Mouse (Mus musculus) liver, adult 2 months (tissue): ENCODE data around the gene Zmiz1. TPM values are rescaled to one million over a fixed set of nuclear protein-coding genes. Genes with fewer than 3 reads are reported as not detected.

Source experiments
- DNase-seq: peaks from one replicate; pipeline ENCODE4 v3.0.0-alpha.2; 2011; ENCODE audit warnings: low read depth, low spot score; ENCODE audit errors: extremely low read depth
- H3K27ac ChIP-seq: fragments of 200-500 bp; replicated peaks from 2 replicates; pipeline ENCODE4 v1.5.1; 2012; ENCODE audit warnings: low read depth, mild to moderate bottlenecking, control low read depth, inconsistent platforms, low read length; ENCODE audit not compliant: insufficient read depth
- H3K27me3 ChIP-seq: fragments of 200-500 bp; 2 replicates; pipeline ENCODE4 v1.6.1; 2012; ENCODE audit warnings: mild to moderate bottlenecking, moderate library complexity, low read length, inconsistent platforms; ENCODE audit not compliant: control insufficient read depth, insufficient read depth
- H3K36me3 ChIP-seq: fragments of 200-500 bp; 2 replicates; pipeline ENCODE4 v1.6.1; 2012; ENCODE audit warnings: low read length, inconsistent platforms; ENCODE audit not compliant: control insufficient read depth, insufficient read depth
- H3K4me1 ChIP-seq: fragments of 200-500 bp; 2 replicates; pipeline ENCODE4 v1.6.1; 2011; ENCODE audit warnings: low read length; ENCODE audit not compliant: control insufficient read depth, insufficient read depth
- H3K4me3 ChIP-seq: fragments of 200-500 bp; 2 replicates; pipeline ENCODE4 v1.5.1; 2011; ENCODE audit warnings: low read depth, mild to moderate bottlenecking, control low read depth, low read length, moderate library complexity; ENCODE audit not compliant: insufficient read depth
- H3K79me2 ChIP-seq: fragments of 200-500 bp; 2 replicates; pipeline ENCODE4 v1.6.1; 2012; ENCODE audit warnings: inconsistent platforms, mild to moderate bottlenecking, low read length, moderate library complexity; ENCODE audit not compliant: control insufficient read depth, insufficient read depth
- H3K9ac ChIP-seq: fragments of 200-500 bp; 2 replicates; pipeline ENCODE4 v1.6.1; 2012; ENCODE audit warnings: low read depth, mild to moderate bottlenecking, control low read depth, inconsistent platforms, low read length
- CTCF ChIP-seq: fragments of 200-500 bp; IDR thresholded peaks from 2 replicates; pipeline ENCODE4 v1.5.1; 2011; ENCODE audit warnings: low read depth, low read length, control low read depth
- POLR2A ChIP-seq: fragments of 200-500 bp; IDR thresholded peaks from 2 replicates; pipeline ENCODE4 v1.6.1; 2011; ENCODE audit warnings: low read length, control low read depth; ENCODE audit not compliant: insufficient read depth; ENCODE audit errors: extremely low read depth
- WGBS: fragments of 180-500 bp; shearing (Covaris S2); methylation state at CpG from one replicate; pipeline ENCODE4 v1.1.7; 2018; 5-methylcytosine and 5-hydroxymethylcytosine counted together
- polyA plus RNA-seq: library from polyadenylated mRNA; depleted of rRNA; stranded (reverse); fragments of >200 nt; gene quantifications from 2 replicates; pipeline ENCODE4 v1.2.3, GENCODE M21; 2012
- total RNA-seq: library from RNA; depleted of rRNA; stranded (reverse); fragments of >200 nt; gene quantifications from 2 replicates; pipeline ENCODE4 v1.2.3, GENCODE M21; 2014

Gene Zmiz1
- total and polyA plus RNA-seq, 2 experiments = 5.3 to 10.2 TPM

DNA sequence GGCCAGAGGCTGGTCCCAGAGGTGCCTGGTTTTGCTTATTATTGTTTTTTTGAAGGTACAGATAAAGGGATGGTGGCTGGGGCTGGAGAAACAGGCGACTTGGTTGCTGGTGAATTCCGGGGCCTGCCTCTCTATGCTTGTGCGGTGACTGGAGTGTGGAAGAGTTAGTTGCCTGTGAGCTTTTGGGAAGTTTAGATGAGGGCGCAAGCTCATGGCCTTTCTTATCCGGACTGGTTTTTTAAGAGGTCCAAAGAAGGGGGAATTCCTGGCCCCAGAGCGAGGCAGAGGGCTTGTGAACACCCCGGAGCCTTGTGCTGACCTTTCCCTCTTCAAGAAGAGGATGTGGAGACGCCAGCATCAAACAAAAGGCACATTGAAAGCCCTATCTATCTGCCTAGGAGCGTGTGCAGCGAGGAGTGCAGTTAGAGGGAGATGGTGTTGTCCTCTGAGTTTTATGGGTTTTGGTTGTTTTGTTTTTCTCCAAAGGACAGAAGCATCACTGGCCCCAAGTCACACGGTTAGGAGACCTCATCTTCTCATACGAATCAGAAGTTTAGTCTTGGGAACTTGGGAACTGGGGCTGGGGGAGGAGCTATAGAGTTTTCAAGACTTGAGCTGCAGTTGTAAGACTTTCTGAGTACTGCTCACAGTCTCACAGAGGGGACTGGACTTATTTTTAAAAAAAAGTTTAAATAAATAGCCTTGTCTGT, 2.8 kb downstream of the Zmiz1 start:
- Histone ChIP-seq H3K27ac (peak overlapping the region; percentile 96), H3K4me1 (peaks cover 42% of the 10 kb centered on the region), H3K9ac (peak overlapping the region; percentile 94), H3K79me2 (peaks cover 50% of the 10 kb centered on the region), H3K4me3 (peak overlapping the region; percentile 95), H3K27me3 (no peaks in the 10 kb centered on the region), H3K36me3 (no peaks in the 10 kb centered on the region)
- TF ChIP-seq POLR2A (no peak), CTCF (no peak)
- WGBS = 10% methylated on average over 12 of the region's 12 CpGs
- DNase-seq = no peak

DNA sequence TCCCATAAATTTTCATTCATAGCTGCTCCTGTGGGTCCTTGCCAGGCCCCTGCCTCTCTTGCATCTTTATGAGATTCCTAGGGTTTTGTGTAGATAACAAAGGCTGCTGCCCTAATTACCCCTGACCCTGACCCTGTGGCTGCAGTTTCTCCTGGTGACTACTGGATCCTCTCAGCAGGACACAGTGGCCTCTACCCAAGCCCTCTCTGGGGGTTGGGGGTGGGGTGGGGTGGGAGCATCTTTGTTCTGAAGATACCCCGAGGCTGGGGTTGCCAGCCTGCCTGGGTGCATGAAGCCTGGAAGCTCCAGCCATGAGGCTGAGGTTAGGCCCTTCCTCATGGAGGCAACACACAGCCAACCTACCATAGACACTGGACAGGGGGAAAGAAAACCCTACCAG, 4.0 kb downstream of the Zmiz1 start:
- Histone ChIP-seq H3K9ac (no peak overlapping the region), H3K27me3 (no peaks in the 10 kb centered on the region), H3K36me3 (no peaks in the 10 kb centered on the region), H3K4me3 (no peak overlapping the region), H3K27ac (peak overlapping the region; percentile 16; the same call in 1 of the 2 replicates), H3K79me2 (peaks cover 61% of the 10 kb centered on the region), H3K4me1 (peaks cover 52% of the 10 kb centered on the region)
- WGBS = 7% methylated on average over 1 of the region's 1 CpGs
- TF ChIP-seq CTCF (no peak), POLR2A (no peak)
- no peak for DNase-seq

DNA sequence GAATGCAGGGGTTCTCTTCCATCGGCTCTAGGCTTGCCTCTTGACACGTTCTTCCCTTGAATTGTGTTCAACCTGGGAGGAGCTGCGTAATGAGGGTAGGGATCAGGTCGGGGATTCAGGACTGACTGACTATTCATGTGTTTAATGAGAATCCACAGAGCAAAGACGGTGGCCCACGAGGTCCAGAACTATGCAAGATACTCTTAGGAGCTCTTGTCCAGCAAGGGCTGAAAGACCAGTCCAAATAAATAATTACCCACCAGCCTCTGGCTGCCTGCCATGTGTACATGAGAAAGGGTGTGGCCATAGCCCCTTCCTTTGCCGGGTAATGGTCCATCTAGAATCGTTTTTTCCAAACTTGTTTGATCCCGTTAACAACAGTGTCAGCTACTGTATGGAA, 4.9 kb downstream of the Zmiz1 start:
- 20% methylated on average over 9 of the region's 9 CpGs for WGBS
- Histone ChIP-seq H3K27me3 (no peaks in the 10 kb centered on the region), H3K36me3 (no peaks in the 10 kb centered on the region), H3K4me1 (peaks cover 61% of the 10 kb centered on the region), H3K27ac (peak overlapping the region; percentile 20), H3K79me2 (peaks cover 71% of the 10 kb centered on the region), H3K4me3 (no peak overlapping the region), H3K9ac (no peak overlapping the region)
- DNase-seq = no peak
- TF ChIP-seq POLR2A (no peak), CTCF (no peak)

DNA sequence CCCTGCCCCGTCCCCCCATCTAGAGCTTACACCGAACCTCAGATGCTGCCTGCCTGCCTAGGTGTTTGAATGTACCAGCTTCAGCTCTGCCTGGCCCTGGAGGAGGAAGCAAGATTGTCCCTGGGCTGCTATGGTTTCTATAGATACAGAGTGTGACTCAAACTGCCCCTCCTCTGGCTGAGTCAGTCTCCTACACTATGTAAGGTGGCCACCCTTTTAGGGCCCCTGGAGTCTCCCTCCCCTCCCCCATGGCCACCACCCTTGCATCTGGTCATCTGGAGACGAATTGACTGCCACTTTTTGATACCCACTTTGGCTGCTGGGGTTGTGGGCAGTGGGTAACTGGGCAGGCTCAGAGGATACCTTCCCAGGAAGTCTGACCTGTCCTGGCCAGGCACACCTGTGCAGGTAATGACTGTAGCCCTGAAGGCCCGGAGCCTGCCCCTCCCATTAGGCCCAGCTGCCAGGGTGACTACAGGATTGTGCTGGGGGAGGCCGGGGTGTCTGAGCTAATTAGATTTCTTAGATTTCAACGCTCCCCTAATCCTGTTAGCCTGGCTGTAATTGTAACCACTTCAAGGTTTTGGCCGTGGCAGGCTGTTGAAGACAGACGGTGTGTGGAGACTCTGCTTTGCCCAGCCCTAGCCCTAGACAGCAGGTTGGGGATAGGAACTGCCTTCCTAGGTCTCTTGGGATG, 5.8 kb downstream of the Zmiz1 start:
- TF ChIP-seq CTCF = no peak
- no peak for TF ChIP-seq POLR2A
- no peak for DNase-seq
- peaks cover 67% of the 10 kb centered on the region for H3K4me1 ChIP-seq
- H3K27ac ChIP-seq = peak overlapping the region; percentile 29; the same call in 1 of the 2 replicates
- no peaks in the 10 kb centered on the region for H3K36me3 ChIP-seq
- WGBS = 72% methylated on average over 8 of the region's 8 CpGs
- peaks cover 78% of the 10 kb centered on the region for H3K79me2 ChIP-seq
- no peak overlapping the region for H3K9ac ChIP-seq
- H3K4me3 ChIP-seq = no peak overlapping the region
- H3K27me3 ChIP-seq = no peaks in the 10 kb centered on the region

DNA sequence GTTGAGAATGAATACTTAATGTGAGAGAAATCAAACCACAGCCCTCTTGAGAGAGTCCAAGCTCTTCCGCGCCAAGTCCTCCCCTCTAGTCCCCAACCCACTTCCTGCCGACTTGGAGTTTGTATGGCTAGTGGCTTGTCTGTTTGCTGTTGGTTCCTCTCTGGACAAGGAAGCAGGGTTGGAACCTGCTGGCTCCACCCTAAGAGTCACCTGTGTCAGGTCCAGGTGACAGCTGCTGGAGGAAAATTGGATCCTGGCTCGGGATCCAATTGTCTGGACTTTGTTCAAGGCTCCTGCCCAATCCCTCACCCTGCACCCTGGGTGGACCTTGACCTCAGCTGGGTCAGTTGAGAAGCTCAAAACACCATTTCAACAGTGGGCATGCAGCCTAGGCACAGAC, 7.4 kb downstream of the Zmiz1 start:
- peaks cover 83% of the 10 kb centered on the region for H3K79me2 ChIP-seq
- DNase-seq = peak; percentile 96
- no peaks in the 10 kb centered on the region for H3K27me3 ChIP-seq
- TF ChIP-seq CTCF = no peak
- TF ChIP-seq POLR2A = no peak
- H3K4me3 ChIP-seq = no peak overlapping the region
- peak overlapping the region; percentile 79 for H3K27ac ChIP-seq
- no peaks in the 10 kb centered on the region for H3K36me3 ChIP-seq
- peaks cover 72% of the 10 kb centered on the region for H3K4me1 ChIP-seq
- 4% methylated on average over 4 of the region's 4 CpGs for WGBS
- H3K9ac ChIP-seq = peak overlapping the region; percentile 43; the same call in 1 of the 2 replicates
